Mouse (Mus musculus) lung, postnatal 0 days (tissue): ENCODE measurements around the gene Rrad. TPM values are rescaled to one million over a fixed set of nuclear protein-coding genes. Genes with fewer than 3 reads are reported as not detected.
A peak's percentile ranks its signal among the peaks of the same experiment; 100 is the strongest.

Source experiments
- ATAC-seq: fragments of 200-750 bp; cut with Nextera tagmentation; 2 replicates; pipeline ENCODE4 v1.8.0; 2017; ENCODE audit warnings: moderate library complexity
- DNase-seq: peaks from one replicate; pipeline ENCODE4 v3.0.0-alpha.2; 2016; ENCODE audit warnings: low spot score
- H3K27ac ChIP-seq: fragments of 300-500 bp; sonication (generic); 2 replicates; pipeline ENCODE4 v1.5.1; 2014; ENCODE audit warnings: antibody characterized with exemption, mild to moderate bottlenecking, low read length, mixed read lengths
- H3K27me3 ChIP-seq: fragments of 300-500 bp; sonication (generic); replicated peaks from 2 replicates; pipeline ENCODE4 v1.6.1; 2014; ENCODE audit warnings: low read length, mixed read lengths; ENCODE audit not compliant: insufficient read depth
- H3K36me3 ChIP-seq: fragments of 300-500 bp; sonication (generic); 2 replicates; pipeline ENCODE4 v1.6.1; 2014; ENCODE audit warnings: low read length, mixed read lengths; ENCODE audit not compliant: insufficient read depth
- H3K4me1 ChIP-seq: fragments of 300-500 bp; sonication (generic); 2 replicates; pipeline ENCODE4 v1.6.1; 2014; ENCODE audit warnings: antibody characterized with exemption, low read depth, low read length, mixed read lengths; ENCODE audit not compliant: insufficient read depth
- H3K4me2 ChIP-seq: fragments of 300-500 bp; sonication (generic); replicated peaks from 2 replicates; pipeline ENCODE4 v1.6.1; 2014; ENCODE audit warnings: low read depth, mild to moderate bottlenecking, low read length, moderate library complexity, mixed read lengths
- H3K4me3 ChIP-seq: fragments of 300-500 bp; sonication (generic); 2 replicates; pipeline ENCODE4 v1.5.1; 2014; ENCODE audit warnings: low read depth, low read length
- H3K9ac ChIP-seq: fragments of 300-500 bp; sonication (generic); replicated peaks from 2 replicates; pipeline ENCODE4 v1.6.1; 2014; ENCODE audit warnings: low read depth, mild to moderate bottlenecking
- H3K9me3 ChIP-seq: fragments of 300-500 bp; sonication (generic); 2 replicates; pipeline ENCODE4 v1.6.1; 2016; ENCODE audit warnings: low read length, mixed read lengths
- CTCF ChIP-seq: IDR thresholded peaks from 2 replicates; pipeline ENCODE4 v1.5.1; 2016; ENCODE audit warnings: antibody characterized with exemption, mild to moderate bottlenecking
- EP300 ChIP-seq: IDR thresholded peaks from 2 replicates; pipeline ENCODE4 v1.6.1; 2016; ENCODE audit warnings: antibody characterized with exemption, mild to moderate bottlenecking, control low read depth
- WGBS: fragments of 180-500 bp; shearing (Covaris S2); extraction: QIAGEN DNeasy Blood & Tissue Kit; methylation state at CpG from one replicate; pipeline ENCODE4 v1.1.7; 2014; 5-methylcytosine and 5-hydroxymethylcytosine counted together
- polyA plus RNA-seq: library from polyadenylated mRNA; unstranded; fragments of >200 nt; fragmentation: Nextera tagmentation; extraction: Ambion mirVana; gene quantifications from 2 replicates; pipeline ENCODE4 v1.2.1, GENCODE M21; 2015

Rrad gene
- polyA plus RNA-seq, 1 experiment from 2014 or later, result 22.6 TPM

DNA sequence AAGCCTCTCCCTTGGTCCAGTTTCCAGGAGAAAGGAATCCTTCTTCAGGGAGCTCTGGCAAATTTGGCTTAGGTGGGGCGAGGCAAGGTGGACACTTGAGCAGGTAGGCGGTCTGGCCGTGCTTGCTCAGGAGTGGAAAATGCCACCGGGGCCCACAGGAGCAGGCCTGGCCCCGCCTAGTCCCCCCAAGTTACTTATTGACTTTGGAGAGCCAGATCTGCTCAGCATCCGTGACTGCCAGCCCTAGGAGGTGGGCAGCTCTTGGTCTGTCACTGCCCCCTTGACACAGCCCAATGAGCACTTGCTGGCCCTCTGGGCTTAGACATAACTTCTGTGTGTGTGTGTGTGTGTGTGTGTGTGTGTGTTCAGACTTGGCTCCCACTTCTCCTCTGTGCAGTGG is 7.0 kb downstream of the Rrad start, which contains the start of gene Cdh16:
Gene Cdh16 (minus strand): TSS at position 236 of the 400 bp plus-strand sequence.
- Histone ChIP-seq H3K27me3 (no peaks in the 10 kb centered on the region), H3K9me3 (no peaks in the 10 kb centered on the region), H3K4me2 (no peak within 1 kb of the TSS), H3K4me1 (no peaks in the 10 kb centered on the region), H3K9ac (no peak within 1 kb of the TSS), H3K4me3 (no peak within 1 kb of the TSS), H3K36me3 (no peaks in the 10 kb centered on the region), H3K27ac (peak within 1 kb of the TSS; percentile 34)
- TF ChIP-seq CTCF (no peak), EP300 (no peak)
- DNase-seq (peak; percentile 80), ATAC-seq (peak; percentile 90)
- 56% methylated on average over 6 of the region's 6 CpGs for WGBS

GRCm38 (mm10) chr8:104620765-104621164 is 10.4 kb downstream of the Rrad start:
- 66% methylated on average over 5 of the region's 5 CpGs for WGBS
- DNase-seq, result no peak

DNA sequence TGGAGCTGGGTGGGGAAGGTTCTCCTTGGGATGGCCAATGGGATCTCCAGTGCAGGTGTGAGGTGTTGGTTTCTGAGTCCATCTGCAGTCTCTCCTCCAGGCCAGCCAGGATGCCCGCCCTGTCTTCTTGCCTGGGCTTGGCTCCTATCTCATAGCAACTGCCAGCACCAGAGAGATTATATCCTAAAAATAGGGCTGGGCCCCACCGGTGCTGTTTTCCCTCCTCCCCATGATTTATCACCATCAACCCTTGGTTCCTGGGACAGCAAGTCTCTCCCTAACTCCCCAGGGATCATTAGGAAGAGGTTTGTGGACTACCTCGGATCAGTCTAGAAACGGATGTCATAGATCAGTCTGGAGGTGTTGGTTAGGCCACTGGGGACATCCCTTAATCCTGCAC is 18.0 kb downstream of the Rrad start:
- H3K4me1 ChIP-seq, result 0 out of 2 replicates have a peak, but pooled peaks cover 5% of the 10 kb centered on the region
- H3K4me3 ChIP-seq, result no peak overlapping the region
- DNase-seq (no peak), ATAC-seq (no peak)
- no peak overlapping the region for H3K4me2 ChIP-seq
- H3K9ac ChIP-seq, result no peak overlapping the region
- TF ChIP-seq EP300 (no peak), CTCF (no peak)
- no peaks in the 10 kb centered on the region for H3K9me3 ChIP-seq
- H3K27ac ChIP-seq, result no peak overlapping the region
- no peaks in the 10 kb centered on the region for H3K27me3 ChIP-seq
- no peaks in the 10 kb centered on the region for H3K36me3 ChIP-seq
- WGBS, result 68% methylated on average over 4 of the region's 4 CpGs

More at GRCm38 (mm10) chr8:104620765-104621164, 10.4 kb downstream of the Rrad start:
- Histone ChIP-seq H3K36me3 (no peaks in the 10 kb centered on the region), H3K9ac (no peak overlapping the region), H3K27me3 (no peaks in the 10 kb centered on the region), H3K4me3 (no peak overlapping the region), H3K27ac (no peak overlapping the region), H3K9me3 (no peaks in the 10 kb centered on the region), H3K4me1 (no peaks in the 10 kb centered on the region), H3K4me2 (no peak overlapping the region)
- ATAC-seq, result no peak
- TF ChIP-seq CTCF, result no peak
- TF ChIP-seq EP300, result no peak

DNA sequence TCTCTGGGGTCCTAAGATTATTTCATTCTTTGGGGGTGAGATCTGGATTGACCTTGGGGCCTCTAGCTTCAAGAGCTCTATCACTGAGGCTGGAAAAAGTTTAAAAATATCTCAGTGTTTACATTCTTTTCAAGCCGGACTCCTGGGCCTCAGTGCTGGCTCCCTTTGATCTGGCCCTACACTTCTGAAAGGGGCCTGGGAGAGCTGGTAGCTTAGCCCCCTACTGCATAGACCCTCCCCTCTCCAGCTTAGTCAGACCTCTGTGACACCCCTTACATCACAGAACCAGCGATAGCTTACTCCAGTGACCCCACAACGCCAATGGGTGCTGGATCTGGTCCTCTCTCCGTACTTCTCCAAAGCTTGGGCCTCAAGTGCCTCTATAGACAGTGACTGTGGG is 19.5 kb downstream of the Rrad start:
- no peaks in the 10 kb centered on the region for H3K36me3 ChIP-seq
- H3K4me2 ChIP-seq, result no peak overlapping the region
- no peaks in the 10 kb centered on the region for H3K9me3 ChIP-seq
- H3K4me3 ChIP-seq, result no peak overlapping the region
- H3K4me1 ChIP-seq, result 0 out of 2 replicates have a peak, but pooled peaks cover 5% of the 10 kb centered on the region
- ATAC-seq (peak; percentile 52), DNase-seq (peak; percentile 21)
- WGBS, result 9% methylated on average over 4 of the region's 4 CpGs
- TF ChIP-seq CTCF (no peak), EP300 (0 out of 2 replicates have a peak, but pooled peaks have one; percentile 8)
- no peak overlapping the region for H3K9ac ChIP-seq
- no peaks in the 10 kb centered on the region for H3K27me3 ChIP-seq
- H3K27ac ChIP-seq, result no peak overlapping the region

- Histone ChIP-seq H3K4me3 (no peak overlapping the region), H3K27me3 (no peaks in the 10 kb centered on the region), H3K4me2 (no peak overlapping the region), H3K9me3 (no peaks in the 10 kb centered on the region), H3K4me1 (0 out of 2 replicates have a peak, but pooled peaks cover 5% of the 10 kb centered on the region), H3K27ac (no peak overlapping the region), H3K9ac (no peak overlapping the region), H3K36me3 (no peaks in the 10 kb centered on the region)
- DNase-seq (no peak), ATAC-seq (no peak)
- WGBS, result 65% methylated on average over 12 of the region's 12 CpGs
- no peak for TF ChIP-seq CTCF
- TF ChIP-seq EP300, result no peak
Measured at GRCm38 (mm10) chr8:104610185-104610766, 20.9 kb downstream of the Rrad start.

DNA sequence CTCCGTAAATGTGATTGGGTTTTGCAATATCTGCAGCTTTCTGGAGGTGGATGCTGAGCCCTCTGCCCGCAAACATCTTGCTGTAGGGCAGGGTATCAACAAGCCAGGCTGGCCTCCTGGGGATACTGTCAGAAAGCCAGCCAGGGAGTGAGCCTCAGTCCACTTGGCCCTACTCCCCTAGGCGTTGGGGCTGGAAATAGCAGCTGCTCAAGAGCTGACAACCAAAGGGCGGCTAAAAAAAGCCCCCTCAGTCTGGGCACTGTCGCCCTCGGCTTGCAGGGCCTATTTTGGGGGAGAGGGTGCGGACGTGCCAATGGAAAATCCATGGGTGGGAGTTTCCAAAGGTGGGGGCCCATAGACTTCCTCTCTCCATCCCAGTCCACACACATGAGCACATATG is 21.9 kb downstream of the Rrad start:
- H3K36me3 ChIP-seq, result no peaks in the 10 kb centered on the region
- ATAC-seq, result no peak
- H3K9ac ChIP-seq, result no peak overlapping the region
- H3K4me2 ChIP-seq, result no peak overlapping the region
- TF ChIP-seq EP300, result no peak
- TF ChIP-seq CTCF, result no peak
- H3K27me3 ChIP-seq, result no peaks in the 10 kb centered on the region
- DNase-seq, result no peak
- H3K9me3 ChIP-seq, result no peaks in the 10 kb centered on the region
- WGBS, result 71% methylated on average over 8 of the region's 8 CpGs
- H3K4me1 ChIP-seq, result 0 out of 2 replicates have a peak, but pooled peaks cover 5% of the 10 kb centered on the region
- no peak overlapping the region for H3K4me3 ChIP-seq
- H3K27ac ChIP-seq, result no peak overlapping the region
